Mouse (Mus musculus): ENCODE results near the gene Ldlrad1.

GRCm38 (mm10) chr4:107211465-107211864 is 2.5 kb downstream of the Ldlrad1 start:
- TF ChIP-seq CTCF (IDR thresholded peaks at IDR 0.05; ENCODE audit: low read depth) (no peak), EP300 (IDR thresholded peaks at IDR 0.05; ENCODE audit: low read depth) (no peak)

Measured in liver, embryonic 14.5 days (tissue).